Mouse (Mus musculus) embryonic stem cell, embryonic (primary cell): Measurements from ENCODE around the gene Sardh.

ENCODE experiments used
- CTCF ChIA-PET, 4 experiments: fragments of 300-600 bp in 2 of 4; fragments of 350-600 bp in 2 of 4; sonication (Branson Sonifier 250); formaldehyde crosslinking; loops; one replicate each; lab custom pipeline; 2022; ENCODE audit warnings: inconsistent platforms in 2 of 4; lab: Charles Lee
- POLR2A ChIA-PET, 4 experiments: fragments of 300-600 bp in 2 of 4; fragments of 350-600 bp in 2 of 4; sonication (Branson Sonifier 250); formaldehyde crosslinking; loops; one replicate each; lab custom pipeline; 2022; ENCODE audit warnings: antibody characterized with exemption in 4 of 4, inconsistent platforms in 1 of 4; lab: Charles Lee

The Sardh gene

GRCm38 (mm10) chr2:27237342-27237741, 10.8 kb downstream of the Sardh start:
- POLR2A ChIA-PET = interaction anchor here in 2 of 4 experiments (0.5 to 0.9 kb wide), 2 partner anchors 28 to 220 kb away, joined by 3 read pairs; no protein-coding TSS in a partner anchor
- CTCF ChIA-PET = interaction anchor here (0.5 to 5.0 kb wide), 56 partner anchors 9 to 1083 kb away, joined by 3 to 99 read pairs (median 4); partner anchors contain the start of genes Adamtsl2 (in 2 of the 4), Vav2 (in 2 of the 4), Dbh (in 1 of the 4) and Sardh (in 1 of the 4)

GRCm38 (mm10) chr2:27235729-27236128, 12.4 kb downstream of the Sardh start:
- ChIA-PET POLR2A (interaction anchor here in 1 of 4 experiments (0.7 kb wide), 1 partner anchor 208 kb away, joined by 3 read pairs; the partner anchor contains the start of gene Slc2a6), CTCF (interaction anchor here (0.6 to 5.0 kb wide), 25 partner anchors 9 to 415 kb away, joined by 3 to 99 read pairs (median 8); partner anchors contain the start of genes Adamtsl2 (in 2 of the 4) and Vav2 (in 2 of the 4))

GRCm38 (mm10) chr2:27232376-27232775, 15.8 kb downstream of the Sardh start:
- CTCF ChIA-PET = interaction anchor here in 3 of 4 experiments (0.6 to 2.4 kb wide), 7 partner anchors 107 to 585 kb away, joined by 3 to 9 read pairs (median 3); partner anchors contain the start of gene Adamtsl2 (in 1 of the 3)
- POLR2A ChIA-PET = interaction anchor here in 2 of 4 experiments (0.6 kb wide), 3 partner anchors 59 to 293 kb away, joined by 4 to 9 read pairs (median 6); no protein-coding TSS in a partner anchor

- POLR2A ChIA-PET = no interaction called here
- CTCF ChIA-PET = interaction anchor here in 2 of 4 experiments (0.7 to 1.1 kb wide), 2 partner anchors 12 to 191 kb away, joined by 3 read pairs; no protein-coding TSS in a partner anchor
Observed at GRCm38 (mm10) chr2:27229481-27230105, 18.5 kb downstream of the Sardh start.

GRCm38 (mm10) chr2:27228809-27229480, 19.2 kb downstream of the Sardh start:
- ChIA-PET CTCF (interaction anchor here in 2 of 4 experiments (0.7 to 1.1 kb wide), 2 partner anchors 11 to 190 kb away, joined by 3 read pairs; no protein-coding TSS in a partner anchor), POLR2A (no interaction called here)

- ChIA-PET POLR2A (interaction anchor here in 1 of 4 experiments (0.6 kb wide), 1 partner anchor 443 kb away, joined by 4 read pairs; no protein-coding TSS in a partner anchor), CTCF (interaction anchor here in 3 of 4 experiments (0.6 to 1.5 kb wide), 3 partner anchors 10 to 16 kb away, joined by 3 to 6 read pairs (median 6); no protein-coding TSS in a partner anchor)
Observed at GRCm38 (mm10) chr2:27226572-27226971, 21.6 kb downstream of the Sardh start.

- POLR2A ChIA-PET = no interaction called here
- CTCF ChIA-PET = interaction anchor here in 2 of 4 experiments (0.6 to 2.4 kb wide), 4 partner anchors 14 to 205 kb away, joined by 3 to 6 read pairs (median 4); no protein-coding TSS in a partner anchor
Observed at GRCm38 (mm10) chr2:27223012-27223421, 25.1 kb downstream of the Sardh start.

GRCm38 (mm10) chr2:27218569-27218968, 29.6 kb downstream of the Sardh start:
- CTCF ChIA-PET = no interaction called here
- POLR2A ChIA-PET = no interaction called here

GRCm38 (mm10) chr2:27218121-27218544, 30.0 kb downstream of the Sardh start:
- CTCF ChIA-PET = no interaction called here
- POLR2A ChIA-PET = no interaction called here

- CTCF ChIA-PET = no interaction called here
Observed at GRCm38 (mm10) chr2:27215537-27215936, 32.6 kb downstream of the Sardh start.

GRCm38 (mm10) chr2:27211966-27212893, 35.9 kb downstream of the Sardh start:
- ChIA-PET CTCF (interaction anchor here in 2 of 4 experiments (0.6 to 0.9 kb wide), 2 partner anchors 24 to 1632 kb away, joined by 4 to 5 read pairs; no protein-coding TSS in a partner anchor), POLR2A (interaction anchor here in 1 of 4 experiments (0.6 kb wide), 1 partner anchor 109 kb away, joined by 4 read pairs; no protein-coding TSS in a partner anchor)

More at GRCm38 (mm10) chr2:27215537-27215936, 32.6 kb downstream of the Sardh start:
- POLR2A ChIA-PET = no interaction called here

GRCm38 (mm10) chr2:27210676-27211210, 37.4 kb downstream of the Sardh start:
- CTCF ChIA-PET = interaction anchor here (0.6 to 1.4 kb wide), 9 partner anchors 14 to 881 kb away, joined by 3 to 4 read pairs (median 3); partner anchors contain the start of gene Brd3os (in 1 of the 4)
- POLR2A ChIA-PET = no interaction called here

- CTCF ChIA-PET = interaction anchor here (0.6 to 1.4 kb wide), 9 partner anchors 12 to 882 kb away, joined by 3 to 4 read pairs (median 3); partner anchors contain the start of gene Brd3os (in 1 of the 4)
- POLR2A ChIA-PET = no interaction called here
Observed at GRCm38 (mm10) chr2:27210255-27210654, 37.9 kb downstream of the Sardh start.

- POLR2A ChIA-PET = interaction anchor here in 1 of 4 experiments (0.7 kb wide), 1 partner anchor 28 kb away, joined by 3 read pairs; no protein-coding TSS in a partner anchor
- CTCF ChIA-PET = interaction anchor here in 3 of 4 experiments (0.6 to 1.4 kb wide), 6 partner anchors 12 to 655 kb away, joined by 3 to 9 read pairs (median 3); no protein-coding TSS in a partner anchor
Observed at GRCm38 (mm10) chr2:27209816-27210215, 38.3 kb downstream of the Sardh start.

GRCm38 (mm10) chr2:27209370-27209769, 38.8 kb downstream of the Sardh start:
- POLR2A ChIA-PET = interaction anchor here in 1 of 4 experiments (0.7 kb wide), 1 partner anchor 28 kb away, joined by 3 read pairs; no protein-coding TSS in a partner anchor

GRCm38 (mm10) chr2:27207126-27207525, 41.0 kb downstream of the Sardh start:
- CTCF ChIA-PET = interaction anchor here in 3 of 4 experiments (0.5 to 1.5 kb wide), 3 partner anchors 30 to 1257 kb away, joined by 3 read pairs; no protein-coding TSS in a partner anchor
- POLR2A ChIA-PET = interaction anchor here in 1 of 4 experiments (0.7 kb wide), 1 partner anchor 571 kb away, joined by 3 read pairs; no protein-coding TSS in a partner anchor

More at GRCm38 (mm10) chr2:27209370-27209769, 38.8 kb downstream of the Sardh start:
- CTCF ChIA-PET = interaction anchor here in 3 of 4 experiments (0.6 to 1.2 kb wide), 4 partner anchors 13 to 655 kb away, joined by 3 to 9 read pairs (median 4); no protein-coding TSS in a partner anchor
